Comparison of ENCODE assay signal across 8 mouse cellular contexts in genomic region chr10:128302785-128303125, GRCm38 (mm10). TPM values are rescaled to one million over a fixed set of nuclear protein-coding genes. Genes with fewer than 3 reads are reported as not detected.
DNase-seq lines count a peak whose midpoint lies in the region; ATAC-seq and TF ChIP-seq lines count a peak whose summit lies in the region.

No protein-coding gene starts in this region.

- peaks cover 7% of the 10 kb centered on the region for H3K4me1 ChIP-seq in lung, adult 2 months (ENCODE audit: control insufficient read depth, insufficient read depth, low read length)
- peaks cover 18% of the 10 kb centered on the region for H3K4me1 ChIP-seq in limb, embryonic 13.5 days
- peaks cover 9% of the 10 kb centered on the region for H3K4me1 ChIP-seq in olfactory bulb, adult 2 months (ENCODE audit: control insufficient read depth, insufficient read depth, low read length)

- H3K36me3 ChIP-seq in limb, embryonic 13.5 days: peaks cover 6% of the 10 kb centered on the region; the same call in 1 of the 2 replicates

- TF ChIP-seq CTCF in lung, adult 2 months (IDR thresholded peaks at IDR 0.05; ENCODE audit: insufficient read depth, low read length): no peak
- no peak for TF ChIP-seq CTCF in olfactory bulb, adult 2 months (IDR thresholded peaks at IDR 0.05; ENCODE audit: insufficient read depth, low read depth, low read length)

- H3K27me3 ChIP-seq in limb, embryonic 13.5 days: no peaks in the 10 kb centered on the region

- peak; percentile 56 for ATAC-seq in erythroblast, adult 5-6 weeks (replicated peaks; ENCODE audit: low FRiP score, poor library complexity, severe bottlenecking)
- peak; percentile 16; the same call in 1 of the 2 replicates for ATAC-seq in limb, embryonic 13.5 days (ENCODE audit: low FRiP score, low read depth)

- peak overlapping the region; percentile 85 for H3K4me2 ChIP-seq in limb, embryonic 13.5 days (replicated peaks)

- H3K9me3 ChIP-seq in limb, embryonic 13.5 days: no peaks in the 10 kb centered on the region

- peak overlapping the region; percentile 95 for H3K27ac ChIP-seq in limb, embryonic 13.5 days
- peak overlapping the region; percentile 96 for H3K27ac ChIP-seq in olfactory bulb, adult 2 months (ENCODE audit: insufficient read depth, low read depth, low read length)

- peak overlapping the region; percentile 88 for H3K9ac ChIP-seq in limb, embryonic 13.5 days

- no peak for DNase-seq in lung, adult 2 months
- DNase-seq in lung, postnatal 4 days: no peak
- DNase-seq in left cerebral cortex, postnatal 14 days (ENCODE audit: low spot score in 2 of 2): no peak
- no peak for DNase-seq in ovary, postnatal 10 days (ENCODE audit: low spot score)
- no peak for DNase-seq in lung, postnatal 14 days

- intact Hi-C loops in left cerebral cortex, postnatal 14 days (cut with DNase I): no loop called here

- no peak for TF ChIP-seq POLR2A in lung, adult 2 months (IDR thresholded peaks at IDR 0.05; ENCODE audit: borderline replicate concordance, extremely low read depth, low read depth, low read length)
- no peak for TF ChIP-seq POLR2A in olfactory bulb, adult 2 months (IDR thresholded peaks at IDR 0.05; ENCODE audit: insufficient read depth, low read depth, low read length)

- H3K4me3 ChIP-seq in lung, adult 2 months (replicated peaks; ENCODE audit: extremely low read depth, low read depth, low read length): peak overlapping the region; percentile 73
- peak overlapping the region; percentile 56 for H3K4me3 ChIP-seq in limb, embryonic 13.5 days
- peak overlapping the region; percentile 76 for H3K4me3 ChIP-seq in olfactory bulb, adult 2 months (ENCODE audit: insufficient read depth, low read depth, low read length)

- under 1% methylated on average over 9 of the region's 9 CpGs for WGBS in lung, adult 2 months
- under 1% methylated on average over 9 of the region's 9 CpGs for WGBS in limb, embryonic 13.5 days
- WGBS in olfactory bulb, adult 2 months: under 1% methylated on average over 9 of the region's 9 CpGs

RNA-seq across cellular contexts. Expression of gene Pan2, which starts 0.4 kb away (rescaled TPM):
- 22.8 and 30.7 TPM in 2 replicates for polyA plus RNA-seq in lung, adult 2 months (2012; rRNA removed)
- total RNA-seq in erythroblast, adult 5-6 weeks (2015; ENCODE audit: low replicate concordance): 7.9 and 8.8 TPM in 2 replicates
- 7.5 and 8.9 TPM in 2 replicates for total RNA-seq in erythroblast, adult 5-6 weeks (2017; ENCODE audit: low replicate concordance)
- 33.6 and 35.2 TPM in 2 replicates for polyA plus RNA-seq in limb, embryonic 13.5 days (2015; fragmentation: Nextera tagmentation; extraction: Ambion mirVana)
- polyA plus RNA-seq in olfactory bulb, adult 2 months (2012; ENCODE audit: insufficient read depth, insufficient read length, low replicate concordance, missing spikeins): not detected in 2 replicates
- total RNA-seq in left cerebral cortex, postnatal 14 days (2021): 10 to 100 TPM; 13.3 to 13.4 TPM

RNA-seq across cellular contexts. Expression of gene Il23a, which starts 4.2 kb away (rescaled TPM):
- polyA plus RNA-seq in lung, adult 2 months (2012; rRNA removed): 0.08 TPM in 1 of 2 replicates, not detected in the other
- not detected in 2 replicates for total RNA-seq in erythroblast, adult 5-6 weeks (2015; ENCODE audit: low replicate concordance)
- not detected in 2 replicates for total RNA-seq in erythroblast, adult 5-6 weeks (2017; ENCODE audit: low replicate concordance)
- 0.18 TPM in 1 of 2 replicates, not detected in the other for polyA plus RNA-seq in limb, embryonic 13.5 days (2015; fragmentation: Nextera tagmentation; extraction: Ambion mirVana)
- not detected in 2 replicates for polyA plus RNA-seq in olfactory bulb, adult 2 months (2012; ENCODE audit: insufficient read depth, insufficient read length, low replicate concordance, missing spikeins)
- total RNA-seq in left cerebral cortex, postnatal 14 days (2021): 1 to 10 TPM in 1 of 2 experiments, under 1 TPM in 1; 0.97 to 1.4 TPM

RNA-seq across cellular contexts. Expression of gene Cnpy2, which starts 19.5 kb away (rescaled TPM):
- polyA plus RNA-seq in lung, adult 2 months (2012; rRNA removed): 32.0 and 55.9 TPM in 2 replicates
- total RNA-seq in erythroblast, adult 5-6 weeks (2015; ENCODE audit: low replicate concordance): 30.7 and 48.6 TPM in 2 replicates
- 15.5 and 38.3 TPM in 2 replicates for total RNA-seq in erythroblast, adult 5-6 weeks (2017; ENCODE audit: low replicate concordance)
- 390 and 394 TPM in 2 replicates for polyA plus RNA-seq in limb, embryonic 13.5 days (2015; fragmentation: Nextera tagmentation; extraction: Ambion mirVana)
- polyA plus RNA-seq in olfactory bulb, adult 2 months (2012; ENCODE audit: insufficient read depth, insufficient read length, low replicate concordance, missing spikeins): not detected in 2 replicates
- total RNA-seq in left cerebral cortex, postnatal 14 days (2021): 10 to 100 TPM; 65.9 to 68.9 TPM

RNA-seq across cellular contexts. Expression of gene Stat2, which starts 32.4 kb away (rescaled TPM):
- 30.8 and 34.4 TPM in 2 replicates for polyA plus RNA-seq in lung, adult 2 months (2012; rRNA removed)
- total RNA-seq in erythroblast, adult 5-6 weeks (2015; ENCODE audit: low replicate concordance): 14.8 and 25.1 TPM in 2 replicates
- 16.0 and 25.2 TPM in 2 replicates for total RNA-seq in erythroblast, adult 5-6 weeks (2017; ENCODE audit: low replicate concordance)
- 14.6 and 16.6 TPM in 2 replicates for polyA plus RNA-seq in limb, embryonic 13.5 days (2015; fragmentation: Nextera tagmentation; extraction: Ambion mirVana)
- polyA plus RNA-seq in olfactory bulb, adult 2 months (2012; ENCODE audit: insufficient read depth, insufficient read length, low replicate concordance, missing spikeins): not detected in 2 replicates
- total RNA-seq in left cerebral cortex, postnatal 14 days (2021): 10 to 100 TPM; 19.0 to 21.1 TPM

RNA-seq across cellular contexts. Expression of gene Apof, which starts 34.3 kb away (rescaled TPM):
- polyA plus RNA-seq in lung, adult 2 months (2012; rRNA removed): 0.32 and 0.75 TPM in 2 replicates
- not detected in 2 replicates for total RNA-seq in erythroblast, adult 5-6 weeks (2015; ENCODE audit: low replicate concordance)
- total RNA-seq in erythroblast, adult 5-6 weeks (2017; ENCODE audit: low replicate concordance): not detected in 2 replicates
- polyA plus RNA-seq in limb, embryonic 13.5 days (2015; fragmentation: Nextera tagmentation; extraction: Ambion mirVana): not detected in 2 replicates
- not detected in 2 replicates for polyA plus RNA-seq in olfactory bulb, adult 2 months (2012; ENCODE audit: insufficient read depth, insufficient read length, low replicate concordance, missing spikeins)
- total RNA-seq in left cerebral cortex, postnatal 14 days (2021): not detected
